Mouse (Mus musculus): ENCODE data around the gene Synpo2.
"Not testable (repeated sequence)": the region's sequence is repeated elsewhere in the genome, so short reads cannot be mapped to it uniquely, and the experiment has no call there.

- TF ChIP-seq CTCF (IDR thresholded peaks at IDR 0.05; ENCODE audit: low read depth); EP300 (optimal IDR thresholded peaks at IDR 0.05): not testable (repeated sequence)
Measured at GRCm38 (mm10) chr3:123126741-123127140, 109.2 kb downstream of the Synpo2 start.
